In genomic region chr12:52602471-52602870, GRCm38 (mm10) we compare ENCODE assay signal across 8 mouse cellular contexts.
DNase-seq lines count a peak whose midpoint lies in the region; ATAC-seq and TF ChIP-seq lines count a peak whose summit lies in the region.

No protein-coding gene starts in this region.

- no peak for ATAC-seq in heart, embryonic 16.5 days (replicated peaks; ENCODE audit: extremely low read depth, insufficient read depth, low FRiP score)
- no peak for ATAC-seq in limb, embryonic 14.5 days (ENCODE audit: low FRiP score, low read depth)
- peak; percentile 1; the same call in 1 of the 2 replicates for ATAC-seq in stomach, postnatal 0 days (ENCODE audit: low FRiP score, low TSS enrichment)

- no peak for TF ChIP-seq POLR2A in limb, embryonic 14.5 days (IDR thresholded peaks at IDR 0.05; ENCODE audit: borderline replicate concordance, extremely low read depth, insufficient read depth, insufficient read length)

- peaks cover 5% of the 10 kb centered on the region; the same call in 1 of the 2 replicates for H3K4me1 ChIP-seq in heart, embryonic 16.5 days (ENCODE audit: control insufficient read depth, insufficient read depth, low read length)
- H3K4me1 ChIP-seq in limb, embryonic 14.5 days (ENCODE audit: control insufficient read depth, insufficient read depth, low read length), result no peaks in the 10 kb centered on the region
- H3K4me1 ChIP-seq in stomach, postnatal 0 days (replicated peaks; ENCODE audit: control insufficient read depth, insufficient read depth), result no peaks in the 10 kb centered on the region

- TF ChIP-seq EP300 in stomach, postnatal 0 days (optimal IDR thresholded peaks at IDR 0.05), result no peak

- TF ChIP-seq CTCF in stomach, postnatal 0 days (IDR thresholded peaks at IDR 0.05; ENCODE audit: low read depth), result 0 out of 2 replicates have a peak, but pooled peaks have one; percentile 2

- peak overlapping the region; percentile 39 for H3K27ac ChIP-seq in heart, embryonic 16.5 days (ENCODE audit: low read length)
- peak overlapping the region; percentile 96 for H3K27ac ChIP-seq in limb, embryonic 14.5 days (replicated peaks; ENCODE audit: low read depth, low read length)
- H3K27ac ChIP-seq in stomach, postnatal 0 days (replicated peaks), result peak overlapping the region; percentile 96

- H3K4me3 ChIP-seq in heart, embryonic 16.5 days (ENCODE audit: low read length), result peak overlapping the region; percentile 70
- peak overlapping the region; percentile 84 for H3K4me3 ChIP-seq in limb, embryonic 14.5 days (replicated peaks; ENCODE audit: low read length)
- peak overlapping the region; percentile 77 for H3K4me3 ChIP-seq in stomach, postnatal 0 days (ENCODE audit: low read depth, low read length)

- DNase-seq in cerebellum, adult 11 months, result peak; percentile 16
- DNase-seq in cerebellum, postnatal 25 days, result no peak
- peak; percentile 21 for DNase-seq in ZHBTc4 (ENCODE audit: low read depth, low spot score)
- no peak for DNase-seq in limb, embryonic 14.5 days (ENCODE audit: low spot score)
- DNase-seq in stomach, postnatal 0 days (ENCODE audit: low spot score), result no peak
- DNase-seq in ovary, adult 18-20 months (ENCODE audit: low spot score), result no peak
- no peak for DNase-seq in thymus, postnatal 4 days

- peak overlapping the region; percentile 68 for H3K4me2 ChIP-seq in heart, embryonic 16.5 days (ENCODE audit: low read depth, low read length)
- peak overlapping the region; percentile 71 for H3K4me2 ChIP-seq in limb, embryonic 14.5 days (replicated peaks; ENCODE audit: low read depth, low read length, severe bottlenecking)
- peak overlapping the region; percentile 74 for H3K4me2 ChIP-seq in stomach, postnatal 0 days (replicated peaks; ENCODE audit: low read depth)

- 11% methylated on average over 2 of the region's 2 CpGs for WGBS in heart, embryonic 16.5 days
- 20% methylated on average over 2 of the region's 2 CpGs for WGBS in limb, embryonic 14.5 days
- WGBS in stomach, postnatal 0 days, result 19% methylated on average over 2 of the region's 2 CpGs

- H3K36me3 ChIP-seq in heart, embryonic 16.5 days (ENCODE audit: control insufficient read depth, insufficient read depth), result no peaks in the 10 kb centered on the region
- H3K36me3 ChIP-seq in limb, embryonic 14.5 days (ENCODE audit: control insufficient read depth, insufficient read depth, low read length), result no peaks in the 10 kb centered on the region
- H3K36me3 ChIP-seq in stomach, postnatal 0 days (ENCODE audit: control insufficient read depth, insufficient read depth, low read length), result no peaks in the 10 kb centered on the region

- peak overlapping the region; percentile 73 for H3K9ac ChIP-seq in heart, embryonic 16.5 days (ENCODE audit: low read length)
- peak overlapping the region; percentile 90 for H3K9ac ChIP-seq in limb, embryonic 14.5 days (ENCODE audit: low read depth, low read length, severe bottlenecking)
- no peak overlapping the region for H3K9ac ChIP-seq in stomach, postnatal 0 days (ENCODE audit: low read length)

- H3K27me3 ChIP-seq in heart, embryonic 16.5 days (ENCODE audit: control insufficient read depth, insufficient read depth, low read length), result no peaks in the 10 kb centered on the region
- no peaks in the 10 kb centered on the region for H3K27me3 ChIP-seq in limb, embryonic 14.5 days (ENCODE audit: control insufficient read depth, insufficient read depth, low read length)
- H3K27me3 ChIP-seq in stomach, postnatal 0 days (ENCODE audit: control insufficient read depth, insufficient read depth, low read length), result no peaks in the 10 kb centered on the region

- H3K9me3 ChIP-seq in heart, embryonic 16.5 days (replicated peaks; ENCODE audit: control insufficient read depth, low read length), result peaks cover 5% of the 10 kb centered on the region
- H3K9me3 ChIP-seq in limb, embryonic 14.5 days (ENCODE audit: control insufficient read depth, low read length), result no peaks in the 10 kb centered on the region
- no peaks in the 10 kb centered on the region for H3K9me3 ChIP-seq in stomach, postnatal 0 days (ENCODE audit: control insufficient read depth, low read length)

Comparison
In these comparisons a context has a peak if more than half of its experiments do, and no peak if none do; other contexts are left out.
1. DNase-seq: peak in cerebellum, adult 11 months (single experiment) and ZHBTc4 (single experiment); none in cerebellum, postnatal 25 days (0 of 2), limb, embryonic 14.5 days (single experiment), stomach, postnatal 0 days (single experiment), ovary, adult 18-20 months (single experiment) and thymus, postnatal 4 days (single experiment).
2. H3K27ac ChIP-seq: peak in every context shown above with its lines; median percentile 96 in limb, embryonic 14.5 days; 96 in stomach, postnatal 0 days; 39 in heart, embryonic 16.5 days.
3. Peak in every context shown above with its lines, with median percentiles within 50 percentile points of each other: H3K4me2 ChIP-seq and H3K4me3 ChIP-seq.